Mouse (Mus musculus) C2C12 (cell line): ENCODE results near the gene Olfr215.

ENCODE experiments used
- CEBPB ChIP-seq: IDR thresholded peaks from one replicate; pipeline ENCODE4 v1.6.1; 2011; ENCODE audit warnings: low read depth, mild to moderate bottlenecking, control low read depth, moderate library complexity
- CTCF ChIP-seq: IDR thresholded peaks from one replicate; pipeline ENCODE4 v1.5.1; 2011; ENCODE audit not compliant: control insufficient read depth, insufficient read depth, insufficient read length
- FOSL1 ChIP-seq: IDR thresholded peaks from one replicate; pipeline ENCODE4 v1.8.0; 2011; ENCODE audit warnings: mild to moderate bottlenecking, low read length; ENCODE audit not compliant: poor library complexity, insufficient read depth, severe bottlenecking
- MAX ChIP-seq: IDR thresholded peaks from one replicate; pipeline ENCODE4 v1.6.1; 2011; ENCODE audit warnings: mild to moderate bottlenecking, control low read depth
- MYOD1 ChIP-seq: IDR thresholded peaks from one replicate; pipeline ENCODE4 v1.6.1; 2011; ENCODE audit warnings: low read depth; ENCODE audit not compliant: control insufficient read depth, insufficient read length
- MYOG ChIP-seq: IDR thresholded peaks from one replicate; pipeline ENCODE4 v1.6.1; 2011; ENCODE audit not compliant: control insufficient read depth, insufficient read length; ENCODE audit errors: extremely low read depth
- USF1 ChIP-seq: IDR thresholded peaks from one replicate; pipeline ENCODE4 v1.6.1; 2011; ENCODE audit warnings: low read depth, mild to moderate bottlenecking, control low read depth, moderate library complexity

DNA sequence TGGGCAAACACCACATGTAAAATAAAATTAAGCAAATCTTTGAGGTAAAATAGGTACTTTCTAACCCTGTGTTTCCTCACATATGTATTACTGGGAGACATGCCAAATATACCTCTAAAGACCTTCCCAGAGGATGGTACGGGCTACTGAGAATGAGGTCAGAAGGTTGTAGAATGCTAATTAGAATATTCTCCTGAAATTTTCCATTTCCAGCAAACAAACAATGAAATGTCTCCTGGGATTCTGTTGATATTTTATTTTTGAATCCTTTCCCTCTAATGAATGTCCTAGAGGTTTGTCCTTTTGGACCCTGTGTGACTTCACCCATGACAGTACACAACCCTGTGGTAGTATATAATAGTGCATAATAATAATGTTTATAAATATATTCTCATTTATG is 30.1 kb downstream of the Olfr215 start, which contains the start of gene Olfr214:
- TF ChIP-seq CTCF (no peak), MYOD1 (no peak), MAX (no peak), MYOG (no peak), USF1 (no peak), CEBPB (no peak), FOSL1 (no peak)
